Mouse (Mus musculus) bone marrow, adult 2 months (tissue): ENCODE data around the gene Macrod2.

ENCODE experiments used
- CTCF ChIP-seq: fragments of 200-500 bp; IDR thresholded peaks from 2 replicates; pipeline ENCODE4 v1.5.1; 2011; ENCODE audit warnings: low read length, control low read depth; ENCODE audit not compliant: control insufficient read depth, insufficient read depth
- POLR2A ChIP-seq: fragments of 200-500 bp; IDR thresholded peaks from 2 replicates; pipeline ENCODE4 v1.6.1; 2011; ENCODE audit warnings: low read depth, mild to moderate bottlenecking, control low read depth, low read length, borderline replicate concordance; ENCODE audit not compliant: control insufficient read depth

DNA sequence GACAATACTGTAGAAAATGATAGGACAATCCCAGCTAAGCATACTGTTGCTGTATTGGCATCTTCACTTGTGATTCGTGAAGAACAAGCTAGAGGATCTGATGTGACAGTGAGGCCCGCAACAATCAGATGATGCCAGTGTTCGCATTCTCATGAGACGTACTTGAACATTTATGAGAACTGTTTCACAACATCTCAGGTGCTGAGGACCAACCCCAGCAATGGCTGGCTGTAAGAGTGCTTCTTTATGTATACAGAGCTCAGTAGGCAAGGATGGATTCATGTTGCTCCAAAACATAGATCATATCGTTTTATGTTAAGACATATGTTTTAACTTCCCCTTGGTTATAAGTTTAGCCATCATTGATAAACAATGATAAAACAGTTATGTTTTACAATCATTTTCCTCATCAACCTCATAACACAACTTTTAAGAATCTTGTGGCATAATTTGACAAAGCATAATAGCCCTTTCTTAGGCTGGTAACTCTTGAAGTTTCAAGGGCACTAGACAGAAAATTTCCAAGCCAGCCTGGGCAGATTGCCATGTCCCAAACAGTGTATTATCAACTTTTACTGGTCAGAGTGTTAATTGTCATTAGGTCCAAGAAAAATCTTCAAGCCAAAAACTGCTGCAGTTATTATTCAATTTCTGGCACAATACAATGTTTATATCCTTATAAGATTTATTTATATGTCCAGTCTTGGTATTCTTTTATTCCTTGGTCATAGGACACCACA, 140.9 kb downstream of the Macrod2 start:
- TF ChIP-seq POLR2A: no peak
- no peak for TF ChIP-seq CTCF
